Comparison of ENCODE assay signal across 38 mouse cellular contexts in genomic region chr4:42886926-42887325, GRCm38 (mm10). TPM values are rescaled to one million over a fixed set of nuclear protein-coding genes. Genes with fewer than 3 reads are reported as not detected.
DNase-seq lines count a peak whose midpoint lies in the region.
"Had no signal": no experiment of that assay in that cellular context is flagged by ENCODE, and none has a peak within 500 bp of the region (broad histone marks: within the 10 kb centered on the region; RNA-seq: fewer than 3 reads in every experiment).

No protein-coding gene starts in this region.

- intact Hi-C loops in left cerebral cortex, postnatal 14 days (cut with DNase I), result loop anchor here (1.0 kb wide), 1 partner anchor 30 kb away; no protein-coding TSS in a partner anchor
- intact Hi-C loops in gastrocnemius, postnatal 14 days (cut with DNase I; ENCODE audit: low total_unique reads), result loop anchor here (5.0 kb wide), 1 partner anchor 35 kb away; no protein-coding TSS in a partner anchor

- H3K4me3 ChIP-seq in heart, embryonic 10.5 days, result no peak overlapping the region
- H3K4me3 ChIP-seq: erythroblast, embryonic 14.5 days; forebrain, embryonic 12.5 days; hindbrain, embryonic 13.5 days; kidney, embryonic 15.5 days; layer of hippocampus, adult 2 months; liver, embryonic 12.5 days; myocyte; neural tube, embryonic 12.5 days had no signal

- H3K27me3 ChIP-seq in heart, embryonic 10.5 days (ENCODE audit: insufficient read depth, poor library complexity, severe bottlenecking), result peaks cover 3% of the 10 kb centered on the region; the same call in 1 of the 2 replicates
- H3K27me3 ChIP-seq: forebrain, embryonic 12.5 days; hindbrain, embryonic 13.5 days; kidney, embryonic 15.5 days; neural tube, embryonic 12.5 days had no signal

- no peak overlapping the region for H3K27ac ChIP-seq in heart, embryonic 10.5 days
- H3K27ac ChIP-seq: forebrain, embryonic 12.5 days; hindbrain, embryonic 13.5 days; kidney, embryonic 15.5 days; layer of hippocampus, adult 2 months; liver, embryonic 12.5 days; neural tube, embryonic 12.5 days had no signal

- WGBS in heart, embryonic 10.5 days, result 88% methylated on average over 6 of the region's 6 CpGs

- DNase-seq in heart, adult 11 months, result peak; percentile 16
- DNase-seq in heart, embryonic 10.5 days (ENCODE audit: low spot score), result no peak
- DNase-seq in testis, postnatal 10 days (ENCODE audit: low spot score), result peak; percentile 21
- no peak for DNase-seq in testis, postnatal 14 days (ENCODE audit: low spot score)
- peak; percentile 47 to 75 for DNase-seq in left cerebral cortex, postnatal 14 days (ENCODE audit: low spot score in 2 of 2)
- peak; percentile 83 for DNase-seq in telencephalon, adult 2 months (ENCODE audit: low read depth, low spot score)
- DNase-seq in gastrocnemius, postnatal 14 days, result no peak
- DNase-seq in thymus, postnatal 36 days, result no peak
- DNase-seq: adrenal gland, postnatal 14 days; cerebellum, adult 11-12 months; cerebellum, adult 9-11 months; forebrain, postnatal 0 days; heart, postnatal 36 days; kidney, adult 18-20 months; kidney, postnatal 36 days; liver, postnatal 0 days; lung, postnatal 36 days; thymus, postnatal 14 days had no signal

- H3K9me3 ChIP-seq in heart, embryonic 10.5 days, result no peaks in the 10 kb centered on the region
- H3K9me3 ChIP-seq: forebrain, embryonic 12.5 days; hindbrain, embryonic 13.5 days; kidney, embryonic 15.5 days; liver, embryonic 12.5 days; neural tube, embryonic 12.5 days had no signal

- no peaks in the 10 kb centered on the region for H3K4me1 ChIP-seq in heart, embryonic 10.5 days
- H3K4me1 ChIP-seq: forebrain, embryonic 12.5 days; hindbrain, embryonic 13.5 days; kidney, embryonic 15.5 days; neural tube, embryonic 12.5 days had no signal

- no peaks in the 10 kb centered on the region for H3K36me3 ChIP-seq in heart, embryonic 10.5 days
- H3K36me3 ChIP-seq: forebrain, embryonic 12.5 days; hindbrain, embryonic 13.5 days; kidney, embryonic 15.5 days; neural tube, embryonic 12.5 days had no signal

RNA-seq across cellular contexts. Expression of gene Fam205c, which starts 12.9 kb away (rescaled TPM):
- 0.16 and 0.24 TPM in 2 replicates for polyA plus RNA-seq in heart, embryonic 10.5 days (2016; fragmentation: Nextera tagmentation; extraction: Ambion mirVana)
- 1 to 10 TPM; 1.9 to 2.4 TPM for total RNA-seq in left cerebral cortex, postnatal 14 days (2021)
- total RNA-seq in gastrocnemius, postnatal 14 days (2021), result under 1 TPM; 0.49 to 0.86 TPM
- total RNA-seq: adrenal gland, postnatal 14 days; forebrain, postnatal 0 days; granulocyte monocyte progenitor cell, adult 5-6 weeks; megakaryocyte, adult 5-6 weeks; MEL; midbrain, postnatal 0 days had no signal
- polyA plus RNA-seq: erythroblast, embryonic 14.5 days; limb, embryonic 14.5 days; lung, embryonic 16.5 days; myocyte; Patski; spleen, adult 2 months had no signal

RNA-seq across cellular contexts. Expression of gene Phf24, which starts 29.5 kb away (rescaled TPM):
- polyA plus RNA-seq in heart, embryonic 10.5 days (2016; fragmentation: Nextera tagmentation; extraction: Ambion mirVana), result 1.5 and 2.8 TPM in 2 replicates
- total RNA-seq in left cerebral cortex, postnatal 14 days (2021), result 100 to 1,000 TPM; 328 to 359 TPM
- total RNA-seq in gastrocnemius, postnatal 14 days (2021), result under 1 TPM; 0.45 to 0.66 TPM
- total RNA-seq: megakaryocyte, adult 5-6 weeks had no signal
- polyA plus RNA-seq: erythroblast, embryonic 14.5 days; myocyte; Patski had no signal

RNA-seq across cellular contexts. Expression of gene Gm12394, which starts 30.4 kb away (rescaled TPM):
- polyA plus RNA-seq in heart, embryonic 10.5 days (2016; fragmentation: Nextera tagmentation; extraction: Ambion mirVana), result 0.09 and 0.19 TPM in 2 replicates
- total RNA-seq in left cerebral cortex, postnatal 14 days (2021), result 1 to 10 TPM; 2.3 to 2.7 TPM
- not detected for total RNA-seq in gastrocnemius, postnatal 14 days (2021)
- total RNA-seq: adrenal gland, postnatal 14 days; forebrain, postnatal 0 days; gastrocnemius, adult 8-10 months; granulocyte monocyte progenitor cell, adult 5-6 weeks; heart, postnatal 36 days; megakaryocyte, adult 5-6 weeks; MEL had no signal
- polyA plus RNA-seq: erythroblast, embryonic 14.5 days; heart, embryonic 11.5 days; myocyte; Patski; spleen, adult 2 months had no signal

RNA-seq across cellular contexts. Expression of gene Fam205a1, which starts 33.2 kb away (rescaled TPM):
- polyA plus RNA-seq in heart, embryonic 10.5 days (2016; fragmentation: Nextera tagmentation; extraction: Ambion mirVana), result 0.04 TPM in 2 replicates
- total RNA-seq in left cerebral cortex, postnatal 14 days (2021), result under 1 TPM; 0.18 to 0.27 TPM
- not detected for total RNA-seq in gastrocnemius, postnatal 14 days (2021)
- total RNA-seq: adrenal gland, postnatal 14 days; forebrain, postnatal 0 days; gastrocnemius, adult 8-10 months; granulocyte monocyte progenitor cell, adult 5-6 weeks; layer of hippocampus, adult 2 months; megakaryocyte, adult 5-6 weeks; MEL; midbrain, postnatal 0 days had no signal
- polyA plus RNA-seq: embryonic facial prominence, embryonic 14.5 days; erythroblast, embryonic 14.5 days; forebrain, embryonic 12.5 days; heart, embryonic 11.5 days; heart, embryonic 16.5 days; hindbrain, embryonic 13.5 days; kidney, embryonic 15.5 days; midbrain, postnatal 0 days; myocyte; Patski; spleen, adult 2 months had no signal

Comparison
In these comparisons a context has a peak if more than half of its experiments do, and no peak if none do; other contexts are left out.
1. DNase-seq: peak in heart, adult 11 months (single experiment), testis, postnatal 10 days (single experiment), left cerebral cortex, postnatal 14 days (2 of 2) and telencephalon, adult 2 months (single experiment); none in heart, embryonic 10.5 days (single experiment), testis, postnatal 14 days (single experiment), gastrocnemius, postnatal 14 days (single experiment) and thymus, postnatal 36 days (0 of 2).
2. RNA of gene Phf24, which starts 29.5 kb away (total RNA-seq): 328 to 359 TPM in left cerebral cortex, postnatal 14 days; 0.45 to 0.66 TPM in gastrocnemius, postnatal 14 days; every median in the first group is over 100 times any median in the second.